Mouse (Mus musculus): Measurements from ENCODE around the gene Troap. TPM values are rescaled to one million over a fixed set of nuclear protein-coding genes. Genes with fewer than 3 reads are reported as not detected.

Troap gene
- polyA plus RNA-seq, 1 experiment from 2014 or later: 4.8 TPM

DNA sequence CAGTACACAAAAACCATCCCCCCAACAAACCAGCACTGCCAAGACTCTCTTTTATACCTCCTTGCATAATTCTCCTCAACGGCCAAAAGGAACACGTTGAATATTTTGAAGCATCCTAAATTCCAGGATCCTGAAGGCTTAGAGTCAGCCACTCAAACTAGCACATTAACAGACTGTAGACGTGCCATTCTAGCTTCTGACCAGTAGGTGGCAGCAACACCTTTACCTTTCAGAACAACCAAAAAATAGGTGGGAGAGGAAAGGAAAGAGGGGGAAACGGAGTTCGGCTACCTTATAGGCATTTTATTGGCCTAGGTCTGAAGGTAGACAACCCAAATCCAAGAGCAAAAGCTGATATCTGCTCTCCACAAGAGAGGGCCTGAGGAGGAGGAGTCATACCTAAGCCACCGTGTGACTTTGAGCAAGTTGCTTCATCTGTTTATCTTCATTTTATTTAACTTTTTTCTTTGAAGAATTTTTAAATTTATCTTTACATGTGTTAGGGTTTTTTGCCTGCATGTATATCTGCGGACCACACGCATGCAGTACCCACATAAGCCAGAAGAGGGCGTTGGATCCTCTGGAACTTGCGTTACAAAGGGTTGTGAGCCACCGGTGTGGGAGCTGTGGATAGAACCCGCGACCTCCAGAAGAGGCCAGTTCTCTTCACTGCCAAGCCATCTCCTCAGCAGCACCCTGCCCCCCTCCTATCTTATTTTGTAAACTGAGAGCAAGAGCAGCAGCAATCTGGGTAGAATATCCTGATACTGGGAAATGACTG lies 24.7 kb upstream of the Troap start:
- peak; percentile 90 for TF ChIP-seq CTCF (IDR thresholded peaks at IDR 0.05; ENCODE audit: low read depth)
- H3K27ac ChIP-seq (ENCODE audit: low read depth, low read length): no peak overlapping the region
- H3K4me1 ChIP-seq (replicated peaks; ENCODE audit: control insufficient read depth, insufficient read depth, low read length): no peaks in the 10 kb centered on the region; the same call in 1 of the 2 replicates
- peaks cover 12% of the 10 kb centered on the region for H3K27me3 ChIP-seq (replicated peaks; ENCODE audit: control insufficient read depth, insufficient read depth, low read length)
- no peaks in the 10 kb centered on the region for H3K9me3 ChIP-seq (ENCODE audit: control insufficient read depth)
- H3K4me2 ChIP-seq (replicated peaks; ENCODE audit: low read depth): 0 out of 2 replicates have a peak overlapping the region, but pooled peaks have one; percentile 21
- no peaks in the 10 kb centered on the region for H3K36me3 ChIP-seq (ENCODE audit: control insufficient read depth, insufficient read depth)
- no peak for ATAC-seq
- no peak overlapping the region for H3K4me3 ChIP-seq (ENCODE audit: low read depth, low read length)
- WGBS: 32% methylated on average over 13 of the region's 13 CpGs
- no peak overlapping the region for H3K9ac ChIP-seq (ENCODE audit: low read depth, low read length)

DNA sequence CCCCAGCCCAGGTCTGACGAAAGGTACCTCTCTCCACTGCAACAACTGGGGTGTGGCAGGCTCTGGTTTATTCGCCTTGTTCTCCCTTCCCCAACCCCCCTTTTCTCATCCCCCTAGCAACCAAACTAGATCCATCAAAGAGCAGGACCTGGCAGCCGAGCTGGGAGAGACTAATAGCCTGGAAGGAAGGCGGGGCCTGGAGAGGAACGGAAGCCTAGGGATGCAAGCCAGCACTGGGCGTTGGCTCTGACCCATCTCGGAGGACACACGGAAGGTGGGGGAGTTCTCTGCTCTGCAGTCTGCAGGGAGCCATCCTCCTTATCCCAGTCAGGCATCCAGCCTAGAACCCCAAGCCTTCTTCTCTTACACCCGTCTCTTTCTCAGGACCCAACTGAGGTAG lies 21.0 kb upstream of the Troap start:
- Histone ChIP-seq H3K4me3 (ENCODE audit: low read depth, low read length) (no peak overlapping the region), H3K27me3 (replicated peaks; ENCODE audit: control insufficient read depth, insufficient read depth, low read length) (peaks cover 49% of the 10 kb centered on the region), H3K4me1 (replicated peaks; ENCODE audit: control insufficient read depth, insufficient read depth, low read length) (no peaks in the 10 kb centered on the region; the same call in 1 of the 2 replicates), H3K36me3 (ENCODE audit: control insufficient read depth, insufficient read depth) (no peaks in the 10 kb centered on the region), H3K4me2 (replicated peaks; ENCODE audit: low read depth) (no peak overlapping the region), H3K9me3 (ENCODE audit: control insufficient read depth) (no peaks in the 10 kb centered on the region), H3K9ac (ENCODE audit: low read depth, low read length) (no peak overlapping the region), H3K27ac (ENCODE audit: low read depth, low read length) (no peak overlapping the region)
- 13% methylated on average over 9 of the region's 9 CpGs for WGBS
- no peak for TF ChIP-seq CTCF (IDR thresholded peaks at IDR 0.05; ENCODE audit: low read depth)
- ATAC-seq: no peak

DNA sequence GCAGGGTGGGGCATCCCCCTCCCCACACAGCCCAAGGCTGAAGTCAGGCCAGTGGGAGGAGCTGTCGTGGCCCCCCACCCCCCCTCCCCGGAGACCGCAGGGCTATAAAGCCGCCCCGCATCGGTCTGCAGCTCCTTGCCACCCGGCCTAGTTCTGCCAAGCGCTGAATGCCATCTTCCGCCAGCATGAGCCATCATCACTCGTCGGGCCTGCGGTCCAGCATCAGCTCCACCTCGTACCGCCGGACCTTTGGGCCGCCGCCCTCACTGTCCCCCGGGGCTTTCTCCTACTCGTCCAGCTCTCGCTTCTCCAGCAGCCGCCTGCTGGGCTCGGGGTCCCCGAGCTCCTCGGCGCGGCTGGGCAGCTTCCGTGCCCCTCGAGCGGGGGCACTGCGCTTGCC lies 19.3 kb upstream of the Troap start, which contains the start of gene Prph:
Gene Prph (plus strand): TSS at position 135 of the 400 bp plus-strand sequence.
- H3K36me3 ChIP-seq (ENCODE audit: control insufficient read depth, insufficient read depth): no peaks in the 10 kb centered on the region
- H3K9me3 ChIP-seq (ENCODE audit: control insufficient read depth): no peaks in the 10 kb centered on the region
- H3K9ac ChIP-seq (ENCODE audit: low read depth, low read length): 0 out of 2 replicates have a peak within 1 kb of the TSS, but pooled peaks have one; percentile 34
- no peaks in the 10 kb centered on the region; the same call in 1 of the 2 replicates for H3K4me1 ChIP-seq (replicated peaks; ENCODE audit: control insufficient read depth, insufficient read depth, low read length)
- H3K27ac ChIP-seq (ENCODE audit: low read depth, low read length): no peak within 1 kb of the TSS
- H3K4me3 ChIP-seq (ENCODE audit: low read depth, low read length): peak within 1 kb of the TSS; percentile 37
- peak within 1 kb of the TSS; percentile 66 for H3K4me2 ChIP-seq (replicated peaks; ENCODE audit: low read depth)
- peaks cover 54% of the 10 kb centered on the region for H3K27me3 ChIP-seq (replicated peaks; ENCODE audit: control insufficient read depth, insufficient read depth, low read length)
- 4% methylated on average over 29 of the region's 30 CpGs for WGBS
- no peak for ATAC-seq
- TF ChIP-seq CTCF (IDR thresholded peaks at IDR 0.05; ENCODE audit: low read depth): no peak

DNA sequence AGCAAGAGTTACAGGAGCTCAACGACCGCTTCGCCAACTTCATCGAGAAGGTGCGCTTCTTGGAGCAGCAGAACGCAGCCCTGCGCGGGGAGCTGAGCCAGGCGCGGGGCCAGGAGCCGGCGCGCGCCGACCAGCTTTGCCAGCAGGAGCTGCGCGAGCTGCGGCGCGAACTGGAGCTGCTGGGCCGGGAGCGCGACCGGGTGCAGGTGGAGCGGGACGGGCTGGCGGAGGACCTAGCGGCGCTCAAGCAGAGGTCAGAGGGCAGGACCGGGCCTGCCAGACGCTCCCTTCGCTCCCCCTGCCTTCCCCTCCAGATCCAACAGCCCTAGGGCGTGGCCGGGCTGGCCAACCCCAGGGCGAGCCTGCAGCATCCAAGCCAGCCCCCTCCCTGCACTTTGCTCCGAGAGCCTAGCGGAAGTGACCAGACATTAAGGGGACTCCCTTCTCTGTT lies 18.8 kb upstream of the Troap start:
- no peaks in the 10 kb centered on the region for H3K36me3 ChIP-seq (ENCODE audit: control insufficient read depth, insufficient read depth)
- H3K4me3 ChIP-seq (ENCODE audit: low read depth, low read length): peak overlapping the region; percentile 37
- H3K27ac ChIP-seq (ENCODE audit: low read depth, low read length): no peak overlapping the region
- under 1% methylated on average over 37 of the region's 37 CpGs for WGBS
- 0 out of 2 replicates have a peak overlapping the region, but pooled peaks have one; percentile 34 for H3K9ac ChIP-seq (ENCODE audit: low read depth, low read length)
- no peaks in the 10 kb centered on the region for H3K9me3 ChIP-seq (ENCODE audit: control insufficient read depth)
- H3K27me3 ChIP-seq (replicated peaks; ENCODE audit: control insufficient read depth, insufficient read depth, low read length): peaks cover 55% of the 10 kb centered on the region
- no peaks in the 10 kb centered on the region; the same call in 1 of the 2 replicates for H3K4me1 ChIP-seq (replicated peaks; ENCODE audit: control insufficient read depth, insufficient read depth, low read length)
- H3K4me2 ChIP-seq (replicated peaks; ENCODE audit: low read depth): peak overlapping the region; percentile 66
- TF ChIP-seq CTCF (IDR thresholded peaks at IDR 0.05; ENCODE audit: low read depth): 0 out of 2 replicates have a peak, but pooled peaks have one; percentile 1
- ATAC-seq: peak; percentile 7; the same call in 1 of the 2 replicates

DNA sequence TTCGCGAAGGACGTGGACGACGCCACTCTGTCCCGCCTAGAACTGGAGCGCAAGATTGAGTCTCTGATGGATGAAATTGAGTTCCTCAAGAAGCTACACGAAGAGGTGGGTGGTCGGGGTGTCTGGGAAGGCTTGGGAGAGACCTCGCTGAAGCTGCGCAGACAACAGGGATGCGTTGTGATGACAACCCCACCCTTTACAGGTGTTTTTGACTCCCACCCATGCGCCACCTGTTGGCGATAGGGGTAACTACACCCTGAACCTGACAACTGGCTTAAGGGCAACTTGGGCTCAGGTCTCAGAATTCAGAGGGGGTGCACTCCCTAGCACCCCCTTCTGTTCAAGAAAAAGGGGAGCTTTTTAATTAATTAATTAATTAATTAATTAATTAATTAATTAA lies 18.0 kb upstream of the Troap start:
- H3K36me3 ChIP-seq (ENCODE audit: control insufficient read depth, insufficient read depth): no peaks in the 10 kb centered on the region
- H3K9ac ChIP-seq (ENCODE audit: low read depth, low read length): no peak overlapping the region
- no peaks in the 10 kb centered on the region; the same call in 1 of the 2 replicates for H3K4me1 ChIP-seq (replicated peaks; ENCODE audit: control insufficient read depth, insufficient read depth, low read length)
- peak; percentile 16; the same call in 1 of the 2 replicates for ATAC-seq
- peak; percentile 77 for TF ChIP-seq CTCF (IDR thresholded peaks at IDR 0.05; ENCODE audit: low read depth)
- H3K27me3 ChIP-seq (replicated peaks; ENCODE audit: control insufficient read depth, insufficient read depth, low read length): peaks cover 59% of the 10 kb centered on the region
- no peak overlapping the region for H3K27ac ChIP-seq (ENCODE audit: low read depth, low read length)
- peak overlapping the region; percentile 66; the same call in 1 of the 2 replicates for H3K4me2 ChIP-seq (replicated peaks; ENCODE audit: low read depth)
- WGBS: 6% methylated on average over 14 of the region's 14 CpGs
- H3K4me3 ChIP-seq (ENCODE audit: low read depth, low read length): peak overlapping the region; percentile 37
- H3K9me3 ChIP-seq (ENCODE audit: control insufficient read depth): no peaks in the 10 kb centered on the region

DNA sequence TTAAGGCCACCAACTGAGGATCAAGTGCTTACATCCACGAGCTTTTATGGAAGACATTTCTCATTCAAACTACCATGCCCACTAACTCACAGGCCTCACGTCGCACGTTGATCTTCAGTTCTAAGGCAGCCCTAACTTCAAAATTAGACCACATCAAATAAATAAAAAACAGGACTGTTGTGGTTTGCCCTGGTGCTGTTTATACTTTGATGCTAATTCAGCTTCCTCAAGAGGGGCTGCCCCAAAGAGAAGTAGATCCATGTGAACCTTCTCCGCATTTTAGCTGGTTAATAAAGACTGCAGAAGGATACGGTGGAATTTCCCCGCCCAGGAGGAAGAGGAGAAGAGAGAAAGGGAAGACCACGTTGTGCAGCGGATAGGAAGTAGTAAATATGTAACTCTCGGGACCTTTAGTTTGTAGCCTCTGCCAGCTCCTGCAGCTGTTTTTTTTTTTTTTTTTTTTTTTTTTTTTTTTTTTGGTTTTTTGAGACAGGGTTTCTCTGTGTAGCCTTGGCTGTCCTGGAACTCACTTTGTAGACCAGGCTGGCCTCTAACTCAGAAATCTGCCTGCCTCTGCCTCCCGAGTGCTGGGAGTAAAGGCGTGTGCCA lies 8.7 kb upstream of the Troap start:
- Histone ChIP-seq H3K9me3 (ENCODE audit: control insufficient read depth) (no peaks in the 10 kb centered on the region), H3K4me1 (replicated peaks; ENCODE audit: control insufficient read depth, insufficient read depth, low read length) (no peaks in the 10 kb centered on the region), H3K4me2 (replicated peaks; ENCODE audit: low read depth) (no peak overlapping the region), H3K27me3 (replicated peaks; ENCODE audit: control insufficient read depth, insufficient read depth, low read length) (peaks cover 3% of the 10 kb centered on the region; the same call in 1 of the 2 replicates), H3K36me3 (ENCODE audit: control insufficient read depth, insufficient read depth) (no peaks in the 10 kb centered on the region), H3K4me3 (ENCODE audit: low read depth, low read length) (no peak overlapping the region), H3K27ac (ENCODE audit: low read depth, low read length) (no peak overlapping the region), H3K9ac (ENCODE audit: low read depth, low read length) (no peak overlapping the region)
- no peak for ATAC-seq
- no peak for TF ChIP-seq CTCF (IDR thresholded peaks at IDR 0.05; ENCODE audit: low read depth)
- 70% methylated on average over 12 of the region's 12 CpGs for WGBS
